Mouse (Mus musculus) pancreas, adult 10 weeks (tissue): ENCODE results near the gene Cd276. TPM values are rescaled to one million over a fixed set of nuclear protein-coding genes. Genes with fewer than 3 reads are reported as not detected.

Source experiments
- polyA plus RNA-seq: library from polyadenylated mRNA; stranded (reverse); fragments of 350-450 nt; fragmentation: Illumina TruSeq; extraction: RNeasy Lipid Tissue Mini Kit (QIAGEN cat#74804); gene quantifications from one replicate; pipeline ENCODE4 v1.2.3, GENCODE M21; 2015; ENCODE audit warnings: low read depth, low replicate concordance; ENCODE audit not compliant: insufficient read depth

Gene Cd276
- 1.6 TPM for polyA plus RNA-seq

GRCm38 (mm10) chr9:58554908-58555684 is at the start of gene Cd276:
Gene Cd276, minus strand, starts transcription at chr9:58555437.

DNA sequence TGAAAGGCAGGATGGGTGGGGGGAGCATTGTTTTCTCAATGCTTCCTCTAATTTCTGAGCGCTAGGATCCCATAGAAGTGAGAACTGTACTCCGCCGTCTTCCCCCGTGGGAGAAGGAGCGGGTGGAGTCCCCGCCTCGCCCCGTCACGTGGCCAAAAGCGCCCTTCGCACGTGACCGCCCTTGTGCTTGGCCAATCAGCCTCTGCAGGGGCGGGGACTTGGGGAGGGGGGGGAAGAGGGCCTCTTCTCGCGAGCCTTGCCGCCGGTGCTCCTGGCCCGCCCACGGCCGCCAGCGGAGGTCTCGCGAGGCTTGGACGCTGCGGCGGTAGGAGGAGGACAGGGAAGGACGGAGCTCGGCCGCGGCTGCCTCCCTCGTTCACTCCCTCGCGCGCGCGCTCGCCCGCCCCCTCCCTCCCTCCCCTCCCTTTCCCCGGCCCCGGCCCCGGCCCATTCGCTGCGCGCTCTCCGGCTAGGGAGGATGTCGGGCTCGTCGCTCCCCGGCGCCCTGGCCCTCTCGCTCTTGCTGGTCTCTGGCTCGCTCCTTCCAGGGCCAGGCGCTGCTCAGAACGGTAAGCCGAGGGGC is 26.8 kb upstream of the Cd276 start, which contains the start of gene Nptn:
TSS of gene Nptn (plus strand) at position 283 of the 583 bp plus-strand sequence.

DNA sequence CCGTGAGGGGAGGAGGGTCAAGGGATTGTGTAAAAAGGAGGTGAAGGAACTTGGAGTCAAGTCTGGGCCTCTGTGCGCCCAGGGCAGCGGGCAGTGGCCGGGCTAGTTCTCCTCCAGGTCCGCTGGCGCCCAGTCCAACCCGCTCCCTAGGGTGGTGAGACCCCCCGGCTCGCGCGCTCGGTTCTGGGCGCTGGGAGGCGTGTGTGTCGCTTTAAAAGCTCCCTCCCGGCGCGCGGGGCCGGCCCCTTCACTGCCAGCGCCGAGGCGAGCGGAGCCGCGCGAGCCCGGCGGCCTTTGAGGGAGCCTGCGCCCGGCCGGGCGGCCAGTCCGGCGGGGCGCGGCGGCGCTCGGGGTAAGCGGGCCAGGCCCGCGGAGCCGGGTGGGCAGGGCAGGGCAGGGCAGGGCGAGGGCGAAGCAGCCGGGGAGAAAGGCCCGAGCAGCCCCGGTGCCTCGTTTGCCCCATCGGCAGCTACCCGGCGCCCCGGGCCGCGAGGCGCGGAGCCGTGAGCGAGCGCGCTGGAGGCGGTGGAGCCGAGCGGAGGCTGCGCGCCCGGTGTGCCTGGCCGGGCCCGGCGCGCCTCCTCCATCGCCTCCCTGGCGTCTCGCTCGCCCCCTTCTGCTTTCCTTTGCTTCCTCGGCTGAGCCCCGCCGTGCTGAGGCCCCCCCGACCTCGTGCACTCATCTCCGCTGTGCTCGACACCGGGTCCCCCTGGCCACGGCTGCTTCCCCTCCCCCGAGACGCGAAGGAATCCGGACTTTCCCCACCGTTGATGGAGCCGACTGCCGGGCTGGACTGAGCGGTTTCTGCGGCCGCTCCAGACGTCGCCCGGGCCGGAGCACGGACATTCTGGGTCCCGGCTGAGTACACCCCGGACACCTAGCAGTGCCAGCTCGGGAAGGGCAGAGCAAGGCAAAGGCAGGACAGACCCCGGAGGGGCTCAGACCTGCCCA is 67.1 kb downstream of the Cd276 start, which contains the start of gene Insyn1:
TSS of gene Insyn1 (plus strand) at position 753 of the 951 bp plus-strand sequence.

Other genes starting within 250 kb of the Cd276 start
- 15.7 TPM for gene Loxl1, start 242.3 kb downstream of the Cd276 start, polyA plus RNA-seq
- gene Tbc1d21, start 185.0 kb downstream of the Cd276 start, polyA plus RNA-seq = not detected
- gene Insyn1, start 66.8 kb downstream of the Cd276 start, polyA plus RNA-seq = 1.6 TPM
- gene Nptn, start 26.8 kb upstream of the Cd276 start, polyA plus RNA-seq = 31.9 TPM
- not detected for gene Rec114, start 188.5 kb upstream of the Cd276 start, polyA plus RNA-seq